Mouse (Mus musculus): Measurements from ENCODE around the gene Armc9. TPM values are rescaled to one million over a fixed set of nuclear protein-coding genes. Genes with fewer than 3 reads are reported as not detected.

Gene Armc9
- polyA plus RNA-seq (2015; fragmentation: Nextera tagmentation; extraction: Ambion mirVana), result 22.5 and 25.4 TPM in 2 replicates

- Histone ChIP-seq H3K4me3 (replicated peaks) (peak within 1 kb of the TSS; percentile 96), H3K27me3 (no peaks in the 10 kb centered on the region), H3K9me3 (replicated peaks) (no peaks in the 10 kb centered on the region), H3K9ac (peak within 1 kb of the TSS; percentile 60), H3K4me1 (peaks cover 14% of the 10 kb centered on the region), H3K36me3 (0 out of 2 replicates have a peak, but pooled peaks cover 3% of the 10 kb centered on the region), H3K27ac (replicated peaks) (peak within 1 kb of the TSS; percentile 83), H3K4me2 (replicated peaks) (peak within 1 kb of the TSS; percentile 74)
- WGBS, result 4% methylated on average over 40 of the region's 40 CpGs
- ATAC-seq (ENCODE audit: insufficient number of reproducible peaks, low FRiP score, low TSS enrichment, low read depth), result peak; percentile 99
Measured at GRCm38 (mm10) chr1:86154133-86154823, at the start of gene Armc9. Gene Armc9 (plus strand): TSS chr1:86154780.

GRCm38 (mm10) chr1:86105054-86105453 is 49.5 kb upstream of the Armc9 start:
- WGBS, result 97% methylated on average over 1 of the region's 1 CpGs
- no peak for ATAC-seq (ENCODE audit: insufficient number of reproducible peaks, low FRiP score, low TSS enrichment, low read depth)
- H3K4me2 ChIP-seq (replicated peaks), result no peak overlapping the region
- H3K27ac ChIP-seq (replicated peaks), result no peak overlapping the region
- no peak overlapping the region for H3K9ac ChIP-seq
- 0 out of 2 replicates have a peak, but pooled peaks cover 7% of the 10 kb centered on the region for H3K36me3 ChIP-seq
- H3K9me3 ChIP-seq (replicated peaks), result no peaks in the 10 kb centered on the region
- H3K27me3 ChIP-seq, result no peaks in the 10 kb centered on the region
- no peaks in the 10 kb centered on the region for H3K4me1 ChIP-seq
- no peak overlapping the region for H3K4me3 ChIP-seq (replicated peaks)

GRCm38 (mm10) chr1:86111779-86112178 is 42.8 kb upstream of the Armc9 start, which contains the start of gene Htr2b:
Gene Htr2b (minus strand): TSS chr1:86111970.
- Histone ChIP-seq H3K4me2 (replicated peaks) (no peak within 1 kb of the TSS), H3K27me3 (no peaks in the 10 kb centered on the region), H3K4me3 (replicated peaks) (no peak within 1 kb of the TSS), H3K9ac (no peak within 1 kb of the TSS), H3K27ac (replicated peaks) (no peak within 1 kb of the TSS), H3K4me1 (no peaks in the 10 kb centered on the region), H3K36me3 (peaks cover 14% of the 10 kb centered on the region; the same call in 1 of the 2 replicates), H3K9me3 (replicated peaks) (no peaks in the 10 kb centered on the region)
- WGBS, result 40% methylated on average over 6 of the region's 6 CpGs
- ATAC-seq (ENCODE audit: insufficient number of reproducible peaks, low FRiP score, low TSS enrichment, low read depth), result no peak

GRCm38 (mm10) chr1:86114141-86114540 is 40.4 kb upstream of the Armc9 start:
- Histone ChIP-seq H3K4me2 (replicated peaks) (no peak overlapping the region), H3K4me3 (replicated peaks) (no peak overlapping the region), H3K27ac (replicated peaks) (no peak overlapping the region), H3K27me3 (no peaks in the 10 kb centered on the region), H3K4me1 (no peaks in the 10 kb centered on the region), H3K9ac (no peak overlapping the region), H3K9me3 (replicated peaks) (no peaks in the 10 kb centered on the region), H3K36me3 (peaks cover 30% of the 10 kb centered on the region)
- WGBS, result 89% methylated on average over 3 of the region's 3 CpGs
- no peak for ATAC-seq (ENCODE audit: insufficient number of reproducible peaks, low FRiP score, low TSS enrichment, low read depth)

GRCm38 (mm10) chr1:86119549-86119948 is 35.0 kb upstream of the Armc9 start:
- Histone ChIP-seq H3K27ac (replicated peaks) (no peak overlapping the region), H3K9ac (no peak overlapping the region), H3K4me1 (no peaks in the 10 kb centered on the region), H3K4me2 (replicated peaks) (no peak overlapping the region), H3K36me3 (peaks cover 54% of the 10 kb centered on the region), H3K4me3 (replicated peaks) (no peak overlapping the region), H3K9me3 (replicated peaks) (no peaks in the 10 kb centered on the region), H3K27me3 (no peaks in the 10 kb centered on the region)
- WGBS, result 89% methylated on average over 4 of the region's 4 CpGs
- no peak for ATAC-seq (ENCODE audit: insufficient number of reproducible peaks, low FRiP score, low TSS enrichment, low read depth)

- H3K27me3 ChIP-seq, result no peaks in the 10 kb centered on the region
- ATAC-seq (ENCODE audit: insufficient number of reproducible peaks, low FRiP score, low TSS enrichment, low read depth), result no peak
- H3K27ac ChIP-seq (replicated peaks), result no peak overlapping the region
- H3K9ac ChIP-seq, result no peak overlapping the region
- WGBS, result 88% methylated on average over 2 of the region's 2 CpGs
- peaks cover 59% of the 10 kb centered on the region for H3K36me3 ChIP-seq
- no peaks in the 10 kb centered on the region for H3K4me1 ChIP-seq
- no peaks in the 10 kb centered on the region for H3K9me3 ChIP-seq (replicated peaks)
- no peak overlapping the region for H3K4me2 ChIP-seq (replicated peaks)
- no peak overlapping the region for H3K4me3 ChIP-seq (replicated peaks)
Measured at GRCm38 (mm10) chr1:86126036-86126435, 28.5 kb upstream of the Armc9 start.

GRCm38 (mm10) chr1:86133337-86133736 is 21.2 kb upstream of the Armc9 start, which contains the start of gene Gm21972:
Gene Gm21972 (plus strand): TSS chr1:86133637.
- H3K4me1 ChIP-seq, result no peaks in the 10 kb centered on the region
- H3K36me3 ChIP-seq, result peaks cover 80% of the 10 kb centered on the region
- no peak within 1 kb of the TSS for H3K4me2 ChIP-seq (replicated peaks)
- no peak within 1 kb of the TSS for H3K4me3 ChIP-seq (replicated peaks)
- no peak within 1 kb of the TSS; the same call in 1 of the 2 replicates for H3K27ac ChIP-seq (replicated peaks)
- 92% methylated on average over 4 of the region's 4 CpGs for WGBS
- H3K27me3 ChIP-seq, result no peaks in the 10 kb centered on the region
- H3K9me3 ChIP-seq (replicated peaks), result no peaks in the 10 kb centered on the region
- ATAC-seq (ENCODE audit: insufficient number of reproducible peaks, low FRiP score, low TSS enrichment, low read depth), result no peak
- H3K9ac ChIP-seq, result no peak within 1 kb of the TSS

GRCm38 (mm10) chr1:86135315-86135714 is 19.3 kb upstream of the Armc9 start:
- no peak for ATAC-seq (ENCODE audit: insufficient number of reproducible peaks, low FRiP score, low TSS enrichment, low read depth)
- H3K4me2 ChIP-seq (replicated peaks), result no peak overlapping the region
- H3K4me1 ChIP-seq, result no peaks in the 10 kb centered on the region
- WGBS, result 77% methylated on average over 6 of the region's 6 CpGs
- no peak overlapping the region for H3K27ac ChIP-seq (replicated peaks)
- peaks cover 71% of the 10 kb centered on the region for H3K36me3 ChIP-seq
- H3K9me3 ChIP-seq (replicated peaks), result no peaks in the 10 kb centered on the region
- H3K27me3 ChIP-seq, result no peaks in the 10 kb centered on the region
- H3K4me3 ChIP-seq (replicated peaks), result no peak overlapping the region
- no peak overlapping the region for H3K9ac ChIP-seq

- WGBS, result 82% methylated on average over 3 of the region's 3 CpGs
- Histone ChIP-seq H3K9ac (no peak overlapping the region), H3K27ac (replicated peaks) (no peak overlapping the region), H3K27me3 (no peaks in the 10 kb centered on the region), H3K9me3 (replicated peaks) (no peaks in the 10 kb centered on the region), H3K4me1 (no peaks in the 10 kb centered on the region), H3K4me3 (replicated peaks) (no peak overlapping the region), H3K4me2 (replicated peaks) (no peak overlapping the region), H3K36me3 (peaks cover 36% of the 10 kb centered on the region)
- no peak for ATAC-seq (ENCODE audit: insufficient number of reproducible peaks, low FRiP score, low TSS enrichment, low read depth)
Measured at GRCm38 (mm10) chr1:86141081-86141480, 13.5 kb upstream of the Armc9 start.

- ATAC-seq (ENCODE audit: insufficient number of reproducible peaks, low FRiP score, low TSS enrichment, low read depth), result no peak
- H3K4me3 ChIP-seq (replicated peaks), result no peak overlapping the region
- H3K9ac ChIP-seq, result no peak overlapping the region
- H3K27ac ChIP-seq (replicated peaks), result no peak overlapping the region
- no peaks in the 10 kb centered on the region for H3K4me1 ChIP-seq
- no peaks in the 10 kb centered on the region for H3K9me3 ChIP-seq (replicated peaks)
- no peaks in the 10 kb centered on the region for H3K27me3 ChIP-seq
- H3K36me3 ChIP-seq, result peaks cover 18% of the 10 kb centered on the region
- H3K4me2 ChIP-seq (replicated peaks), result no peak overlapping the region
- 87% methylated on average over 4 of the region's 4 CpGs for WGBS
Measured at GRCm38 (mm10) chr1:86143165-86143564, 11.4 kb upstream of the Armc9 start.

GRCm38 (mm10) chr1:86144001-86144944 is 10.3 kb upstream of the Armc9 start:
- no peaks in the 10 kb centered on the region for H3K4me1 ChIP-seq
- no peak overlapping the region for H3K4me2 ChIP-seq (replicated peaks)
- no peak overlapping the region for H3K4me3 ChIP-seq (replicated peaks)
- WGBS, result 77% methylated on average over 21 of the region's 21 CpGs
- peaks cover 15% of the 10 kb centered on the region for H3K36me3 ChIP-seq
- H3K27ac ChIP-seq (replicated peaks), result no peak overlapping the region
- H3K9ac ChIP-seq, result no peak overlapping the region
- ATAC-seq (ENCODE audit: insufficient number of reproducible peaks, low FRiP score, low TSS enrichment, low read depth), result no peak
- no peaks in the 10 kb centered on the region for H3K9me3 ChIP-seq (replicated peaks)
- H3K27me3 ChIP-seq, result no peaks in the 10 kb centered on the region

Data from embryonic facial prominence, embryonic 15.5 days (tissue).